Mouse (Mus musculus) monocyte, adult 2 months (primary cell): Measurements from ENCODE around the gene Ltbp1.

Experiments used
- DNase-seq, 2 experiments: peaks; one replicate each; pipeline ENCODE4 v3.0.0; 2022; ENCODE audit warnings: low spot score in 2 of 2, low read depth in 1 of 2

Gene Ltbp1

DNA sequence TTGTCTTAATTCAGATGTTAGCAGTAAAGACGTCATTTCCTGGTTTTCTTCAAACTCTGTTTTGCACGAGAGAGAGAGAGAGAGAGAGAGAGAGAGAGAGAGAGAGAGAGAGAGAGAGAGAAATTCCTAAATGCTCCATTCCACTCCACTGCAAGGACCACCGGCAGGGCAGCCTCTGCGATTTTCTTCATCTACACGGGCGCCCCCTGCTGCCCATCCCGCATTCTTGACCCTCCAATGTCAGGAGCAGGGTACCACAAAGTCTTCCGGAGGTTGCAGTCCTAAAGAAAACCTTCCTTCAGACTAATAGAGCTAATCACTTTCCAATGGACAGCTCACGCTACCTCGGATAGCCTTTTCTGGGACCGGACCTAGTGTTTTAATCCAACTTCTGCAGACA lies 548 bp upstream of the Ltbp1 start:
- no peak for DNase-seq

- no peak for DNase-seq
Observed at GRCm38 (mm10) chr17:75005685-75006680, 615 bp downstream of the Ltbp1 start.

GRCm38 (mm10) chr17:75010955-75011354 lies 5.6 kb downstream of the Ltbp1 start:
- no peak for DNase-seq

- DNase-seq = no peak
Observed at GRCm38 (mm10) chr17:75013211-75013610, 7.8 kb downstream of the Ltbp1 start.

DNA sequence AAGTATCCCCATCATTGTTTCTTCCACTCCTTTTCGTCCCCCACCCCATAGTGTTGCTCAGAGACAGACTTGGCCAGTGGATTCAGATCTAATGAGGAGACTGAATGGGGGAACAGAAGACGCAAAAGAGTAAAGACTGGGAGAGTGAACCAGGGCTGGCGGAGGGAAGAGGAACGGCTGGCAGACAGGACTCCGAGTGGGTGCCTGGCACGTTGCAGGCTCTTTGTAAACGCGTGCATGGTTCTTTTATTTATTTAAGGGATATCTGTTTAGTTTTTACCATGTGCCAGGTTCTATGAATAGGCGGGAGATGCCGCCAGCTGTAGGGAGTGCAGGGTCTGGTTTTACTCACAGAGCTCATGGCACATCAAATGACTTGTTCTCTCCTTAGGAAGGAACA lies 8.5 kb downstream of the Ltbp1 start:
- DNase-seq = no peak

- DNase-seq = no peak
Observed at GRCm38 (mm10) chr17:75014601-75015356, 9.4 kb downstream of the Ltbp1 start.

GRCm38 (mm10) chr17:75015546-75015945 lies 10.2 kb downstream of the Ltbp1 start:
- no peak for DNase-seq

- DNase-seq = no peak
Observed at GRCm38 (mm10) chr17:75017423-75017822, 12.1 kb downstream of the Ltbp1 start.

DNA sequence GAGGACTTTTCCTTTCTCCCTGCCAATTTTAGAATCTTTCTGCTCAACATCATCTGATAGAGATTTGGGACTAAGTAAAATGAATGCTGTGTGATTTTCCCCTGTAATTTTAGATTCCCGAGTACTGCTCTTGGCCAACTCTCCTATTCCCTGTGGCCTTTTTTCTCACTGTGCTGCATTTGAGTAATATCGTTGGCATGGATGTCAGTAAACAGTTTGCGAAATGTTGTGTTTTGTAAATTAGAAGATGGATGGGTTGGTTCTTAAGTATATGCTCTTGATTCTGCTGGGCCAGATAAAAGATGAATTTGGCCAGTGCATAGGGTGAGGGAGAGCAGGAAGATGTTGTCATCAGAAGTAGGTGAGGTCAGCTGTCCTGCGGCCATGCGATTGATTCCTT lies 12.8 kb downstream of the Ltbp1 start:
- no peak for DNase-seq

- no peak for DNase-seq
Observed at GRCm38 (mm10) chr17:75020026-75020425, 14.7 kb downstream of the Ltbp1 start.

GRCm38 (mm10) chr17:75020619-75021018 lies 15.3 kb downstream of the Ltbp1 start:
- no peak for DNase-seq

GRCm38 (mm10) chr17:75027358-75028131 lies 22.2 kb downstream of the Ltbp1 start:
- no peak for DNase-seq

DNA sequence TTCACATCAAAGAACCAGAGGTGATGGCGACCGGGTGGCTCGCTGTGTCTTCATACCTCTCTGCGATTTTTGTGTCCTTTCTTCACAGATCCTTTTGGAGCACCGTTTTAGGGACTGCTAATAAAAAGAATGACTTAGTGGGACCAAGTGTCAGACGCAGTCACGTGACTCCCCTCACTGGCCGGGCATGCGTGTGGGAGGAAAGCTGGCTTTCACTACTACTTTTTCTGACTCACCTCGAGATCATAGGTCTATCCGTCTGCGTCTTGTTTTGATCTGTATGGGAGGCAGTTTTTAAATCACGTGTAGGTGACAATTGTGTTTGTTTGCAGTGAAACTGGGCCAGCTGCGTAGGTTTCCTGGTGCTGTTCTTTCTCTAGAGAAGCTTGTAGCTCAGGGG lies 28.0 kb downstream of the Ltbp1 start:
- no peak for DNase-seq

- no peak for DNase-seq
Observed at GRCm38 (mm10) chr17:75033872-75034615, 28.7 kb downstream of the Ltbp1 start.

- no peak for DNase-seq
Observed at GRCm38 (mm10) chr17:75036881-75037280, 31.5 kb downstream of the Ltbp1 start.

GRCm38 (mm10) chr17:75039017-75039416 lies 33.6 kb downstream of the Ltbp1 start:
- DNase-seq = no peak

DNA sequence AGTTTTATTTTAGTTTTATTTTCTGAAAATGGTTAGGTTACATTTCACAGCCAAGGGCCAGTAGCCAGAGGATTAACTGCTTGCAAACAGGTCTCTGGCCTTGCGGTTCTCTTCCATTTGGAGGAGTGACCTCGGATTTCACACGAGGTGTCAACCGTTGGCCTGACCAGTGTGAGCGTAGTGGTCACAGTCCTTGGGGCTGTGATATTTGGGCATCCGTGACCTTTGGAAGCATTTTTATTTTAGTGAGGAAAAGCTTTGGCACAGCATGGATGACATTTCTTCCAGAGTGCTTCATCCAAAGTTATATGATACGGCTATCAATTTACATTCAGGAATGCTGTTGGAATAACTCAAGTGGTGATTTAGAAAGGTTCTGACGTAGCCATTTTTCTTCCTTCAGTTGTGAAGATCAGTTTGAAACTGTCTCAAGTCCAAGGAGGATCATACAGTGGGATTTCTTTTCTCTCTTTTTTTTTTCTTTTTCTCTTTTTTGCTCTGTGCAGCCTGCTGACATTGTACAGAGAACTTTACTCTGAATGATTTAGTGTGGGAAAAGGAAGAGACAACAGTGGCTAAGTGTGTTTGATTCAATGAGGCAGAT lies 44.1 kb downstream of the Ltbp1 start:
- DNase-seq = no peak

- no peak for DNase-seq
Observed at GRCm38 (mm10) chr17:75051440-75051925, 46.1 kb downstream of the Ltbp1 start.

- no peak for DNase-seq
Observed at GRCm38 (mm10) chr17:75055235-75055634, 49.9 kb downstream of the Ltbp1 start.

DNA sequence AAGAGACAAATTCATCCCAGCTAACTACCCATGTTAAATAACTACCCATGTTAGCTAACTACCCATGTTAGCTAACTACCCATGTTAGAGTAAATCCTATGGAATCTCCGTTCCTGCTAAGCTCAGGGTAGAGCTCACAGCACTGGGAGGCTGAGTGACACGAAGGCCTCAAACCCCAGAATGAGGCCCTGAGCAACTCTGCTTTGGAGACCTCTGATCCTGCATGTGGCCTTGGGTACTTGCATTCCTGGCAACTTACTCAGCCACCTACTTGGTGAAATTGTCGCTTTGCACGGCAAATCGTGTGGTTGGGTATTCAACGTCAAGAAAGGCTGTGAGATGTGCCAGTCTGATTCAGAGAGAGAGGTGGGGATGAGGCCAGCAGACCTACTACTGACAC lies 50.6 kb downstream of the Ltbp1 start:
- DNase-seq = no peak
